Mouse (Mus musculus) midbrain, postnatal 0 days (tissue): ENCODE measurements around the gene 4932438H23Rik. TPM values are rescaled to one million over a fixed set of nuclear protein-coding genes. Genes with fewer than 3 reads are reported as not detected.
"Not testable (repeated sequence)": the region's sequence is repeated elsewhere in the genome, so short reads cannot be mapped to it uniquely, and the experiment has no call there.

ENCODE experiments used
- ATAC-seq: fragments of 200-750 bp; cut with Nextera tagmentation; 2 replicates; pipeline ENCODE4 v1.8.0; 2017; ENCODE audit warnings: moderate number of reproducible peaks, mild to moderate bottlenecking, moderate TSS enrichment, moderate library complexity; ENCODE audit not compliant: low FRiP score
- DNase-seq: peaks from one replicate; pipeline ENCODE4 v3.0.0-alpha.2; 2015; ENCODE audit warnings: low spot score
- H3K27ac ChIP-seq: fragments of 300-500 bp; sonication (generic); 2 replicates; pipeline ENCODE4 v1.5.1; 2014; ENCODE audit warnings: low read depth, mild to moderate bottlenecking, low read length, mixed read lengths
- H3K27me3 ChIP-seq: fragments of 300-500 bp; sonication (generic); 2 replicates; pipeline ENCODE4 v1.6.1; 2014; ENCODE audit warnings: low read length, control low read depth, mixed read lengths; ENCODE audit not compliant: insufficient read depth
- H3K36me3 ChIP-seq: fragments of 300-500 bp; sonication (generic); 2 replicates; pipeline ENCODE4 v1.6.1; 2014; ENCODE audit warnings: low read length, control low read depth, mixed read lengths; ENCODE audit not compliant: insufficient read depth
- H3K4me1 ChIP-seq: fragments of 300-500 bp; sonication (generic); 2 replicates; pipeline ENCODE4 v1.6.1; 2014; ENCODE audit warnings: mild to moderate bottlenecking, control low read depth, antibody characterized with exemption, low read length, mixed read lengths; ENCODE audit not compliant: insufficient read depth
- H3K4me2 ChIP-seq: fragments of 300-500 bp; sonication (generic); 2 replicates; pipeline ENCODE4 v1.6.1; 2014; ENCODE audit warnings: low read depth, mild to moderate bottlenecking, low read length, mixed read lengths; ENCODE audit not compliant: poor library complexity, severe bottlenecking
- H3K4me3 ChIP-seq: fragments of 300-500 bp; sonication (generic); 2 replicates; pipeline ENCODE4 v1.5.1; 2014; ENCODE audit warnings: low read depth, mild to moderate bottlenecking, low read length, moderate library complexity
- H3K9ac ChIP-seq: fragments of 300-500 bp; sonication (generic); replicated peaks from 2 replicates; pipeline ENCODE4 v1.6.1; 2014; ENCODE audit warnings: mild to moderate bottlenecking, low read length, moderate library complexity, mixed read lengths; ENCODE audit not compliant: poor library complexity, severe bottlenecking
- H3K9me3 ChIP-seq: fragments of 300-500 bp; sonication (generic); 2 replicates; pipeline ENCODE4 v1.6.1; 2016; ENCODE audit warnings: low read length, control low read depth
- CTCF ChIP-seq: IDR thresholded peaks from 2 replicates; pipeline ENCODE4 v1.5.1; 2016; ENCODE audit warnings: antibody characterized with exemption, mild to moderate bottlenecking
- WGBS: fragments of 180-500 bp; shearing (Covaris S2); extraction: QIAGEN DNeasy Blood & Tissue Kit; methylation state at CpG from one replicate; pipeline ENCODE4 v1.1.7; 2014; 5-methylcytosine and 5-hydroxymethylcytosine counted together
- polyA plus RNA-seq: library from polyadenylated mRNA; unstranded; fragments of >200 nt; fragmentation: Nextera tagmentation; extraction: Ambion mirVana; gene quantifications from 2 replicates; pipeline ENCODE4 v1.2.1, GENCODE M21; 2015
- total RNA-seq: library from RNA; depleted of rRNA; stranded (reverse); fragments of >200 nt; gene quantifications from 2 replicates; pipeline ENCODE4 v1.2.3, GENCODE M21; 2014

4932438H23Rik gene
- total and polyA plus RNA-seq, 2 experiments from 2014 or later: 0.77 to 0.81 TPM

DNA sequence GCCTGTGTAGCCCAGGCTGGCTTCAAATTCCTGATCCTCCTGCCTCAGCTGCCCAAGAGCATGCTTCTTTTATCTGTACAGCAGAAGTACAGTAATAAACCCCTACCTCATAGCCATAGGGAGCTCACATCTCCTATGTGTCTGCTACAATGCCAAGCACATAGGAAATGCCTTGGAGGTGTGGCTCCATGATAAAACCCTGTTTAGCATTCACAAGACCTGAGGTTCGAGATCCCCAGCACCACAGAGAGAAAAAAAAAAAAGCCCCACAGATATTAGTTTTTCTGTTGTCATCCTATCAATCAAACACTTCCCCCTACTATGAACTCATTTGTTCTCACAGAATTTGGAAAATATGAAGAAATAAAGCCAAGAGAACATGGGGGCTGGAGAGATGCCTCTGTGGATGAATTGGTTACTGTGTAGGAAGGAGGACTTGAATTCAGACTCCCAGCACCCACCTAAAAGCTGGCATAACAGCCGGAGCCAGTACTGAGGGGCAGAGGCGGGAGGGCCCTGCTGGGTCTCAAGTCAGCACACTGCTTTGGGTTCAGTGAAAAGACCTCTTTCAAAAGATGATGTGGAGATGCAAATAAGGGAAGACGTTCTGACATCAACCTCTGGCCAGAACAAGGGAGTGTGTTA, 11.8 kb downstream of the 4932438H23Rik start:
- WGBS: 60% methylated on average over 4 of the region's 4 CpGs
- H3K27me3 ChIP-seq: 0 out of 2 replicates have a peak, but pooled peaks cover 4% of the 10 kb centered on the region
- DNase-seq (no peak), ATAC-seq (no peak)
- no peak overlapping the region for H3K4me3 ChIP-seq
- H3K4me1 ChIP-seq: 0 out of 2 replicates have a peak, but pooled peaks cover 3% of the 10 kb centered on the region
- no peaks in the 10 kb centered on the region for H3K36me3 ChIP-seq
- no peak overlapping the region for H3K4me2 ChIP-seq
- TF ChIP-seq CTCF: no peak
- no peaks in the 10 kb centered on the region for H3K9me3 ChIP-seq
- no peak overlapping the region for H3K27ac ChIP-seq
- H3K9ac ChIP-seq: no peak overlapping the region

DNA sequence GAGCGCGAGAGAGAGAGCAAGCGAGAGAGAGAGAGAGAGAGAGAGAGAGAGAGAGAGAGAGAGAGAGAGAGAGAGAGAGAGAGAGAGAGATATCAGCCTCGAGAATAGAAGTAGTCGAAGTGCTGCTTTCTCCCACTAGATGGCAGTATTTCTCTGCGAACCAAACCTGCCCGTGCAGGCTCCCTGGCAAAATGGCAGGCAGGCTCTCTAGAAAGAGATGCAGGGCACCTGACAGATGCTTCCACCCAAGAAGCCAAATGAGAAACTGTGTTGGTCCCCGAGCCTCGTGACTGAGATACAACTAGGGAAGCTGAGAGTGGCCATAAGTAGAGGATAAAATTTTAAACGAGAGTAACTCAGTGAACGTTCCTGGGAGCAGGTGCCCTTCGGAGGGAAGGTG, 13.4 kb downstream of the 4932438H23Rik start:
- peak; percentile 90 for TF ChIP-seq CTCF
- DNase-seq (peak; percentile 91), ATAC-seq (peak; percentile 68; the same call in 1 of the 2 replicates)
- no peaks in the 10 kb centered on the region for H3K27me3 ChIP-seq
- H3K27ac ChIP-seq: no peak overlapping the region
- H3K36me3 ChIP-seq: no peaks in the 10 kb centered on the region
- H3K9ac ChIP-seq: no peak overlapping the region
- H3K4me1 ChIP-seq: 0 out of 2 replicates have a peak, but pooled peaks cover 3% of the 10 kb centered on the region
- no peaks in the 10 kb centered on the region for H3K9me3 ChIP-seq
- H3K4me3 ChIP-seq: no peak overlapping the region
- no peak overlapping the region for H3K4me2 ChIP-seq
- WGBS: 24% methylated on average over 9 of the region's 12 CpGs

DNA sequence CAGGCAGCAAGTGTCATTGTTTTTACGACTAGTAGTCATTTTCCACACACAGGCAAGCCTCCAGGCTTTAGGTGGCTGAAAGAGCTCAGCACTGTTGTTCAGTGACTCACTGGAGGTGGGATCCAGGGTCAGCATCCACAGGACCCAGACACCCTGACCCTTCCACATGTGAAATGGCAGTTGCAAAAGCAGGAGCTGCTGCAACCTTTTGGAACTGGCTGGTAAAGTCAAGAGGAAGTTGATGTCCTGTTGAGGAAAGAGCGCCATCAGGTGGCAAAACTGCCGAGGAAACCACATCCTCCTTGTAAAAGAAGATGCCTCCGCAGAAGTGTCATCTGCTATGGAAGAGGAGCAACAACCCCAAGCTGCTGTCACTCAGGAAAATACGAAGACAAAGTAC, 18.7 kb downstream of the 4932438H23Rik start:
- WGBS: 77% methylated on average over 5 of the region's 5 CpGs
- no peak overlapping the region for H3K4me3 ChIP-seq
- no peak overlapping the region for H3K27ac ChIP-seq
- no peaks in the 10 kb centered on the region for H3K4me1 ChIP-seq
- ATAC-seq (no peak), DNase-seq (no peak)
- H3K9ac ChIP-seq: no peak overlapping the region
- 0 out of 2 replicates have a peak, but pooled peaks have one; percentile 25 for TF ChIP-seq CTCF
- H3K27me3 ChIP-seq: no peaks in the 10 kb centered on the region
- H3K4me2 ChIP-seq: no peak overlapping the region
- H3K9me3 ChIP-seq: no peaks in the 10 kb centered on the region
- H3K36me3 ChIP-seq: no peaks in the 10 kb centered on the region

DNA sequence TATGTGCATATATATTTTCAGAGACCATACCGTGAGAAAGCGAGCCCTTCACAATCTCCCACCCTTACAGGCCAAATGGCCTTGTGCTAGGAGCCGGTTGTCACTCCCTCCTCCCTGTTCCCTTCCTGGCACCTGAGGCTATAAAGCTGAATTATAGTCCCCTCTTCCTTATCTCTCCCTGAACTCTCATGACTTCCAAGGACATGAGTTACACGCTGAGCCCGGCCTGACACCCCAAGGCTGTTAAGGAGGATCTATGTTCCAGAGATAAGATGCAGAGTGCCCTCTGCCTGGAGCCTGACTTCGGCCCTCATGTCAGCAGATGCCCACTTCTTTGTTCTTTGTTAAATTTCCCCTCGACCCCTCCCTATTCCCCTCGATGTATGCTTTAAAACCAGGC, 19.5 kb downstream of the 4932438H23Rik start:
- H3K4me3 ChIP-seq, DNase-seq, H3K27ac ChIP-seq, H3K36me3 ChIP-seq, H3K9ac ChIP-seq, H3K4me2 ChIP-seq, H3K27me3 ChIP-seq, H3K9me3 ChIP-seq, H3K4me1 ChIP-seq, ATAC-seq: not testable (repeated sequence)
- WGBS: 86% methylated on average over 8 of the region's 8 CpGs

DNA sequence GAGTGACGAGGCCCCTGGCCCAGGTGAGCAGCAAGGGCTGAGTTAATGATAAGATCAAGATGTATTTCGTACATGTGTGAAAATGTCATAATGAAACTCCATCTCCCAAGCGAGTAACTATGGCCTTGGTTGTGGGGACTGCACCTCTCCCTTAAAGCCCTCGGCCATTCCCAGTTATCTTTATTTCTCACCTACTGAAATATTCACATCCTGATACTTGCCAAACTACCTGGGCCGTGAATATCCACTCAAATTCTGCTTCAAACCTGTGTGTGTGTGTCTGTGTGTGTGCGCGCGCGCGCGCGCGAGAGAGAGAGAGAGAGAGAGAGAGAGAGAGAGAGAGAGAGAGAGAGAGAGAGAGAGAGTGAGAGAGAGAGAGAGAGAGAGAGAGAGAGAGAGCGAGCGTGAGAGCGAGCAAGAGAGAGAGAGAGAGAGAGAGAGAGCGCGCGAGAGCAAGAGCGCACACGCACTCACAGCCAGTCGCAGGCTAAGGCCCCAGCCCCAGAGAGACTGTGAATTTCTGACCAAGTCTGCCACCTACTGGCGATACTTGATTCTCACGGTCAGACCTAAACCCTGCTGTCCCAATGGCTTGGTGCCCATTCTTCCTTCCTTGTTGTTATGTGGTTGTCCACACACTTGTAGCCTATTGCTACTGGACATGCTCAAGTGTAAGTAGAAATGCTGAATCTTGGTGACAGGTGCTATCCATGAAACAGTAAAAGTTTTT, 21.6 kb downstream of the 4932438H23Rik start:
- Histone ChIP-seq H3K9ac (no peak overlapping the region), H3K27me3 (no peaks in the 10 kb centered on the region), H3K36me3 (no peaks in the 10 kb centered on the region), H3K27ac (no peak overlapping the region), H3K9me3 (no peaks in the 10 kb centered on the region), H3K4me2 (peak overlapping the region; percentile 20; the same call in 1 of the 2 replicates), H3K4me3 (no peak overlapping the region), H3K4me1 (no peaks in the 10 kb centered on the region)
- ATAC-seq (peak; percentile 96), DNase-seq (peak; percentile 97)
- TF ChIP-seq CTCF: peak; percentile 87
- WGBS: 24% methylated on average over 21 of the region's 24 CpGs

DNA sequence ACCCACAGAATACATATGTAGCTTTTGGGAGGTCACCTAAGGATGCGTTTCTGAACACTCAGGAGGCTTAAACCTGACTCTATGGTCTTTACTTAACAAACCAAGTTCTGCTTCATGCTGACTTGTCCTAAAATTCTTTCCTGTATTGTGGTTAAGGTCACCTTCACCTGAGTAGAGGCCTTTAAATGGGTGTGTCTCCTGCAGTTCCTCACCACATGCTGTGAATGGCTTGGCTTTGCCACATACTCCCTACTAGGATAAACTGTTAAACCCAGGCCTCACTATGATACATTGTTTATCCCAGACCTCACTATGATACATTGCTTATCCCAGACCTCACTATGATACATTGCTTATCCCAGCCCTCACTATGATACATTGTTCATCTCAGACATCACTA, 22.7 kb downstream of the 4932438H23Rik start:
- no peak overlapping the region for H3K9ac ChIP-seq
- no peak overlapping the region for H3K4me3 ChIP-seq
- H3K27ac ChIP-seq: no peak overlapping the region
- DNase-seq (no peak), ATAC-seq (no peak)
- no peak for TF ChIP-seq CTCF
- H3K36me3 ChIP-seq: no peaks in the 10 kb centered on the region
- no peak overlapping the region for H3K4me2 ChIP-seq
- no peaks in the 10 kb centered on the region for H3K27me3 ChIP-seq
- WGBS: 86% methylated on average over 1 of the region's 1 CpGs
- no peaks in the 10 kb centered on the region for H3K4me1 ChIP-seq
- H3K9me3 ChIP-seq: no peaks in the 10 kb centered on the region
